Mouse (Mus musculus) lung, adult 2 months (tissue): ENCODE results near the gene Rapgef5. TPM values are rescaled to one million over a fixed set of nuclear protein-coding genes. Genes with fewer than 3 reads are reported as not detected.

ENCODE experiments used
- DNase-seq: peaks from one replicate; pipeline ENCODE4 v3.0.0; 2022
- H3K4me1 ChIP-seq: fragments of 200-500 bp; 2 replicates; pipeline ENCODE4 v1.6.1; 2011; ENCODE audit warnings: low read length; ENCODE audit not compliant: control insufficient read depth, insufficient read depth
- H3K4me3 ChIP-seq: fragments of 200-500 bp; replicated peaks from 2 replicates; pipeline ENCODE3; 2011; ENCODE audit warnings: low read depth, mild to moderate bottlenecking, control low read depth, low read length; ENCODE audit errors: extremely low read depth
- CTCF ChIP-seq: fragments of 200-500 bp; IDR thresholded peaks from 2 replicates; pipeline ENCODE4 v1.5.1; 2011; ENCODE audit warnings: mild to moderate bottlenecking, low read length, control low read depth; ENCODE audit not compliant: insufficient read depth
- POLR2A ChIP-seq: fragments of 200-500 bp; IDR thresholded peaks from 2 replicates; pipeline ENCODE4 v1.6.1; 2011; ENCODE audit warnings: low read depth, mild to moderate bottlenecking, control low read depth, low read length, borderline replicate concordance; ENCODE audit errors: extremely low read depth
- WGBS: fragments of 180-500 bp; shearing (Covaris S2); methylation state at CpG from one replicate; pipeline ENCODE4 v1.1.7; 2018; 5-methylcytosine and 5-hydroxymethylcytosine counted together
- polyA plus RNA-seq: library from polyadenylated mRNA; depleted of rRNA; stranded (reverse); fragments of >200 nt; gene quantifications from 2 replicates; pipeline ENCODE4 v1.2.3, GENCODE M21; 2012

The Rapgef5 gene
- polyA plus RNA-seq, 1 experiment, result 56.6 TPM

DNA sequence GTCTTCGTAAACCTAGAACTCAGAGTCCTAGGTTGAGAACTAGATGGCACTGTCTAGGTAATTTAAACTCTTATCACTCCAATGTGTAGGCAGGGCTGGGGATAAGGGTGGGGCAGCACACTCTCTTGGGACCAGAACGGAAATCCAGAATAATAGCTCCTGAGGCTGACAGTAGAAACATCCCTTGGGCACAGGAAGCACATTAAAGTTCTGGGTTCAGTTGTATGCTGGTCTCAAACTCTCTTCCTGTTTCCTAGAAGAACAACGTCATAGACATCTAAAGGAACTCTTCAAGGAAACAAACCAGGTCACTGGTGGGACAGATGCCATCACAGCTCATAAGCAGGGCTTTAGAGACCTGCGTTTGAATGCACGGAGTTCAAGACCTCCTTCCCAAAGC, 17.0 kb upstream of the Rapgef5 start:
- Histone ChIP-seq H3K4me3 (no peak overlapping the region), H3K4me1 (peaks cover 3% of the 10 kb centered on the region; the same call in 1 of the 2 replicates)
- 59% methylated on average over 5 of the region's 5 CpGs for WGBS
- no peak for DNase-seq
- TF ChIP-seq POLR2A (no peak), CTCF (no peak)

DNA sequence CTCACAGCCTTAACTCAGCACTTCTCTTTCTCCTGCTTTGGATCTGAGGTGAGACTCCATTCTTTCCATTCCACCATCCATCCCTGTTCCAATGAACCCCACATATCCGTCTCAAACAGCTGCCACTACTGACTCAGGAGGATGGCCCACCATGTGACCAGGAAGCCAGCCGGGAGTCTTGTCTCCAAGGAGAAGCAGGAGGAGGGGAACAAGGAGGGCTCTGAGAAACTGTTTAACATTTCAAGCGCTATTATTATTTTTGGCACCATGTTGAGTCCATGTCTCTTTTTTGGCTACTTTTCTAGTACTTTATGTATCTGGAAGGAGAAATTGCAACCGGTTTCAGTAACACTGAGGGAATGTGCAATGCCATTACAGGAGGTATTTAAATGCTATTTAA, 15.1 kb upstream of the Rapgef5 start:
- Histone ChIP-seq H3K4me3 (no peak overlapping the region), H3K4me1 (peaks cover 3% of the 10 kb centered on the region; the same call in 1 of the 2 replicates)
- TF ChIP-seq CTCF (no peak), POLR2A (no peak)
- WGBS, result 43% methylated on average over 4 of the region's 4 CpGs
- DNase-seq, result no peak

GRCm38 (mm10) chr12:117502834-117503233, 13.4 kb upstream of the Rapgef5 start:
- H3K4me3 ChIP-seq, result no peak overlapping the region
- WGBS, result 91% methylated on average over 3 of the region's 3 CpGs
- DNase-seq, result no peak
- no peak for TF ChIP-seq CTCF
- TF ChIP-seq POLR2A, result no peak
- peaks cover 3% of the 10 kb centered on the region; the same call in 1 of the 2 replicates for H3K4me1 ChIP-seq

GRCm38 (mm10) chr12:117505163-117505562, 11.1 kb upstream of the Rapgef5 start:
- DNase-seq, result no peak
- H3K4me1 ChIP-seq, result no peaks in the 10 kb centered on the region
- H3K4me3 ChIP-seq, result no peak overlapping the region
- whole genome bisulfite sequencing, result 63% methylated on average over 2 of the region's 2 CpGs
- TF ChIP-seq CTCF (no peak), POLR2A (no peak)

- TF ChIP-seq POLR2A, result no peak
- no peak for TF ChIP-seq CTCF
- 52% methylated on average over 1 of the region's 1 CpGs for WGBS
- H3K4me3 ChIP-seq, result no peak overlapping the region
- H3K4me1 ChIP-seq, result no peaks in the 10 kb centered on the region
- DNase-seq, result no peak
Observed at GRCm38 (mm10) chr12:117507772-117508171, 8.5 kb upstream of the Rapgef5 start.

DNA sequence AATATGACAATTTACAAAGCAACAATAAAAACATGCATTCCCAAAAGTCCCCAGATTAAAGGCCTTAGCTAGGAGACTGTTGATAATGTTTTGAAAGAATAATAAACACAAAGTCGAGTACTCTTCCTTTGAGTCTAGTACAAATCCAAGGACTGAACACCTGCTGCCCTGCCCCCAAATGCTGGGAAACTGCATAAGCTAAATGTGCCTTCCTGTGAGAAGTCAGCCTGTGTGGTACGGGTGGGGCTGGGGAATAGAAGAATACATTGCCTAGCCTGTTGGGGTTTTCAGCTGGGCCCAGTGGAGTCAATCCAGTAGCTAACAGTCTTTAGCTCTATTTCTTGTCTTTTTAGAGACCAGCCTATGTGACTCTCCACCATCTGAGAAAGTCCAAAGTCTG, 6.4 kb upstream of the Rapgef5 start:
- no peak for DNase-seq
- TF ChIP-seq POLR2A (no peak), CTCF (no peak)
- WGBS, result 31% methylated on average over 2 of the region's 2 CpGs
- Histone ChIP-seq H3K4me1 (no peaks in the 10 kb centered on the region), H3K4me3 (no peak overlapping the region)

DNA sequence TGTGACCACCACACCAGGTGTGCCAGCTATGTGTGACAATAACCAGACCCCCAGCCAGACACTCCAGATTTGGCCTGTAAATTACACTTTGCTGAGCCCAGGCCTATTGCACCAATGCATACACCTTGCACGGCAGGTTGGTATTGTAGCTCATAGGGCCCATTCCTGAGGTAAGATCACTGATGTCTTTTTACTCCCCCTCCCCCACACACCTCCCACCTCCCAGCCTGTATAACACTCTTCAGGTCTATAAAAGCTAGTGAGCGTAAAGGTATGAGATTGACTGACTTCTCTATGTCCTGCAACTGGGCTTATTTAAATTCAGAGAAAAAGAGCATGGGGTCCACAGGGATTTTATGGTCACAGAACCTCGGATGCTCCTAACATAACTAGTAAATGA, 3.8 kb upstream of the Rapgef5 start:
- Histone ChIP-seq H3K4me3 (no peak overlapping the region), H3K4me1 (no peaks in the 10 kb centered on the region)
- TF ChIP-seq POLR2A (no peak), CTCF (no peak)
- DNase-seq, result no peak
- 94% methylated on average over 3 of the region's 3 CpGs for WGBS

- no peak overlapping the region for H3K4me3 ChIP-seq
- H3K4me1 ChIP-seq, result no peaks in the 10 kb centered on the region
- 73% methylated on average over 11 of the region's 11 CpGs for WGBS
- DNase-seq, result no peak
- TF ChIP-seq CTCF (no peak), POLR2A (no peak)
Observed at GRCm38 (mm10) chr12:117513150-117513932, 2.9 kb upstream of the Rapgef5 start.

GRCm38 (mm10) chr12:117517275-117517936, 1.1 kb downstream of the Rapgef5 start:
- Histone ChIP-seq H3K4me3 (no peak overlapping the region), H3K4me1 (no peaks in the 10 kb centered on the region)
- TF ChIP-seq POLR2A, result no peak
- no peak for TF ChIP-seq CTCF
- DNase-seq, result no peak
- 50% methylated on average over 14 of the region's 14 CpGs for WGBS

DNA sequence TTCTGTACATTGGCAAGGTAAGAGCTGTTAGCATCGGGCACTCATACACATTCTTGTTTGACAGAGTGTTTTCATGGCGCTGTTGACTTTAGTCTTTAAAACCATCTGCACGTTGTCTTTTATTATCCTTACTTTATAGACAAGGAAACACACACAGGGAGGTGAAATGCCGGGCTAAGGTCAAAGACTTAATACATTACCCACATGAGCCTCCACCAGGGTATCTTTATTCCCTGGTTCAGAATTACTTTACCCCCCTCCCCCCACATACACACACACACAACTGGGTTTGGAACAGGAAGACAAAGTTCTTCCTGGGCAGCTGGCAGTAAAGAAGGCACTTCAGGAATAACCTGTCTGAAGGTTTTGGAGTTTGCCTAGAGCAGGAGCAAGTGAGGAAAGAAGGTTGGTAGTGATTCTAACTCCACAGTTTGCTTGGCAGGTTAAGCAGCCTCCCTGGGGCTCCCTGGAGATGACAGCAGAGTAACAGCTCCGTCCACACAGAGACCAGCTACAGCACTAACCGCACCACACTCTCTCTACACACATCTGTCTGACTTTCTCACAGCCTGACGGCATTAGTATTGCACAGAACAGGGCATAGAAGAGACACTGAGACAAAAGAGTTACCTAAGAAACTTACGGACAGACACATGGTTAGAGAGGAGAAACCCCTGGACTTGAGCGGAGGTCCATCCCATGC, 8.2 kb downstream of the Rapgef5 start:
- 65% methylated on average over 9 of the region's 9 CpGs for WGBS
- H3K4me3 ChIP-seq, result no peak overlapping the region
- DNase-seq, result no peak
- TF ChIP-seq POLR2A (no peak), CTCF (no peak)
- H3K4me1 ChIP-seq, result no peaks in the 10 kb centered on the region
